Mouse (Mus musculus): Measurements from ENCODE around the gene Rab11fip4.

GRCm38 (mm10) chr11:79746552-79747102 lies 155.6 kb downstream of the Rab11fip4 start:
- TF ChIP-seq POLR2A (IDR thresholded peaks at IDR 0.05; ENCODE audit: borderline replicate concordance, control insufficient read depth, low read depth, low read length) (no peak), CTCF (IDR thresholded peaks at IDR 0.05; ENCODE audit: control insufficient read depth, insufficient read depth, low read length) (no peak)
